In the genomic region with DNA sequence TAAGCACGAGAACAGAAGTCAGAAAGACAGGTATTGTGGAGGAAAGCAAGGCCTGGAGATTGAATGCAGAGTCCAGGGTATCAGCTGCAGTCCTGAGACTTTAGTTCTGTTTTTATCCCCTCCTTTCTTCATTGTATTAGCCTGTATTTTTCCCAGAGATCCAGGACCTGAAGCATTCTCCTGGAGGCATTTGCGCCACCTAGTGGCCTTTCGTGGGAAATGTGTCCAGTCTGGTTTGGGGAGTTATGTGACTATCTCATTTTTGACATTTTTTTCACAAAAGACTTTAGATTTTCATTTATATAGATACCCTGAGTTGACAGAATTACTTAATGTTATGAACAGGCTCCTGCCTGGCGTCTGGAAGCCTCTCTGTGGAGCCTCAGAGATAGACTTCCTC, we compare ENCODE assay signal across 1 mouse cellular context.
TF ChIP-seq lines count a peak whose summit lies in the region.

No protein-coding gene starts in this region.

TF ChIP-seq in CH12.LX, 34 proteins besides CTCF, POLR2A, EP300 and RAD21:
- no peak for TF ChIP-seq MAZ (IDR thresholded peaks at IDR 0.05; ENCODE audit: low read depth, low read length)
- TF ChIP-seq SMC3 (IDR thresholded peaks at IDR 0.05; ENCODE audit: low read depth, low read length): peak; percentile 81
- TF ChIP-seq MAFK (IDR thresholded peaks at IDR 0.05; ENCODE audit: insufficient replicate concordance, low read length): no peak
TF ChIP-seq in CH12.LX: peak in this region for 1.
